Mouse (Mus musculus): Measurements from ENCODE around the gene Rab27a. TPM values are rescaled to one million over a fixed set of nuclear protein-coding genes. Genes with fewer than 3 reads are reported as not detected.
A peak's percentile ranks its signal among the peaks of the same experiment; 100 is the strongest.

The Rab27a gene
- polyA plus RNA-seq (2012; rRNA removed) = 2.8 and 3.0 TPM in 2 replicates

DNA sequence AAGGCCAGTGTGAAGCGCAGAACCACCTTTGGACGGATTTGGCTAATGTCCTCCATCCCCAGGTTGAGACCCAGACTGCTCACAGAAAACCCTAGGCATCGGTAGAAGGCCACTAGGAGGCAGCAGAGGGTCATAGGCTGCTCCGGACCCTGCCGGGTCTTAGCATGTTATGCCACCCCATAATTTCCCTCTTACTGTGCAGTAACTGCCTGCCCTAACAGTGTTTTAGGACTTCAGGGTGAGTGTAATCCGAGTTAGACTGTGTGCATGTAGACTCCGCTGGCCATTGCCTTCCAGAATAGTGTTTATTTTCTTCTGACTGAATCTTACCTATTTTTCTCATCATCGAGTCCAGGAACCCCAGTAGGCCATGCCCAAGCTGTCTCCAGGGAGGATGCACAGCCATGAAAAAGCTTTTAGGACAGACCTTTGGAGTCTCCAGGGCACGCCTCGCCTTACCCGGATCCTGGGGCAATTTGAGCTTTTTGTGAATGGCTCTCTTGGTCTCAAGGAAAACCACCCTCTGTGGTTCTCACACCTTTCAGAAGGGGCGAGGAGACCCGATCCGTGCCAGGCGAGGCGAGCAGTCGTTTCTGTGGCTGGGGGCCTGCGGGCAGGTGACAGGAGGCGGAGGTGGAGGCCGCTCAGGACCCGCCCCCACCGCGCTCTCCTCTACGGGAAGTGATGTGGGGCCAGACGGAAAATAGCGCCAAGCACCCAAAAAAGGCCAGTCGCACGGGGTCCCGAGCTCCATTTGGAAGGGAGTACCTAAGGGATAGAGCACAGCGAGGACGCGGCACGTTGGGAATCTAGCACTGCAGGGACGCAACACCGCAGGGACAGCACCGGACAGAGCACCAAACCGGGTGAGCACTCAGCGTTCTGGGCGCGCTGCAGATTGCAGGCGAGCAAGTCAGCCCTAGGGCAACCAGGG is at the start of gene Rab27a:
TSS of gene Rab27a (plus strand) at position 709 of the 934 bp plus-strand sequence.
- Histone ChIP-seq H3K4me1 (ENCODE audit: control insufficient read depth, insufficient read depth, low read length) (peaks cover 2% of the 10 kb centered on the region), H3K27ac (ENCODE audit: insufficient read depth, low read length) (no peak within 1 kb of the TSS; the same call in 1 of the 2 replicates), H3K4me3 (ENCODE audit: insufficient read depth, low read length) (peak within 1 kb of the TSS; percentile 47)
- 0 out of 2 replicates have a peak, but pooled peaks have one; percentile 18 for TF ChIP-seq POLR2A (IDR thresholded peaks at IDR 0.05; ENCODE audit: extremely low read depth, insufficient read depth, low read length)
- peak; percentile 90 for TF ChIP-seq CTCF (IDR thresholded peaks at IDR 0.05; ENCODE audit: extremely low read depth, insufficient read depth, low read length)

DNA sequence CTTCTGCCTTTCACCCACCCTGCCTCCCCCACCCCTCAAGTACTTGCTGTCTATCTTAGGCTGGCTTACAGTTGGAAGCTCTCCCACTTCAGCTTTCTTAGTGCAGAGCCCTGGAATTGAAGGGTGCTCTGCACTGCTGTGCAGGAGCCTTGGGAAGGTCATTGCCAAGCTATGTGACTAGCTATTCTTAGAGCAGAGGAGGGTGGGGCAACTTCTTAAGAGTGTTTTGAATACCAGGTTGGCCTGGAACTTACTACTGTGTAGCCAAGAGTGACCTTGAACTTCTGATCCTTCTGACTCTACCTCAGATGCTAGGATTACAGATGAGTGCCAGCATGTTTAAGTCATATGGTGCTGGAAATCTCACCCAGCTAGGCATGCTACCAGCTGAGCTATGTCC is 48.5 kb upstream of the Rab27a start:
- TF ChIP-seq POLR2A (IDR thresholded peaks at IDR 0.05; ENCODE audit: extremely low read depth, insufficient read depth, low read length) = no peak
- no peak for TF ChIP-seq CTCF (IDR thresholded peaks at IDR 0.05; ENCODE audit: extremely low read depth, insufficient read depth, low read length)
- Histone ChIP-seq H3K4me3 (ENCODE audit: insufficient read depth, low read length) (no peak overlapping the region), H3K4me1 (ENCODE audit: control insufficient read depth, insufficient read depth, low read length) (no peaks in the 10 kb centered on the region), H3K27ac (ENCODE audit: insufficient read depth, low read length) (no peak overlapping the region)

DNA sequence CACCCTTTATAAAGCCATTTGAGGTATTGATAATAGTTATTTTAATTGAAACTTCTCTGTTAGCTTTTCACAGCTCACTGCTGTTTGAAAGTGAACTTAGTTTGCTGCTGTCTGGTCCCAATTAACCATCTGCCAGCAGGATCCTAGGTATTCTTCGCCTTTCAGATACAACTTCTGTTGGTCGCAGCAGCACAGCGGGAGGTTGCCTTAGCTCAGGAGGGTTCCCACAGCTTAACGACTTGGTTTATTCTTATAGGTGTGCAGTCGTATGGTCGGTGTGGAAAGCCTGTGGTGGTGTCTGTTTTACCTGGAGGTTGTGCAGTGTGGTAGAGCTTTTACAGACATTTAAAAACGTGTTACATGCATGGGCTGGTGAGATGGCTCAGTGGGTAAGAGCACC is 47.8 kb upstream of the Rab27a start:
- Histone ChIP-seq H3K4me3 (ENCODE audit: insufficient read depth, low read length) (no peak overlapping the region), H3K4me1 (ENCODE audit: control insufficient read depth, insufficient read depth, low read length) (no peaks in the 10 kb centered on the region), H3K27ac (ENCODE audit: insufficient read depth, low read length) (no peak overlapping the region)
- TF ChIP-seq CTCF (IDR thresholded peaks at IDR 0.05; ENCODE audit: extremely low read depth, insufficient read depth, low read length) (no peak), POLR2A (IDR thresholded peaks at IDR 0.05; ENCODE audit: extremely low read depth, insufficient read depth, low read length) (no peak)

DNA sequence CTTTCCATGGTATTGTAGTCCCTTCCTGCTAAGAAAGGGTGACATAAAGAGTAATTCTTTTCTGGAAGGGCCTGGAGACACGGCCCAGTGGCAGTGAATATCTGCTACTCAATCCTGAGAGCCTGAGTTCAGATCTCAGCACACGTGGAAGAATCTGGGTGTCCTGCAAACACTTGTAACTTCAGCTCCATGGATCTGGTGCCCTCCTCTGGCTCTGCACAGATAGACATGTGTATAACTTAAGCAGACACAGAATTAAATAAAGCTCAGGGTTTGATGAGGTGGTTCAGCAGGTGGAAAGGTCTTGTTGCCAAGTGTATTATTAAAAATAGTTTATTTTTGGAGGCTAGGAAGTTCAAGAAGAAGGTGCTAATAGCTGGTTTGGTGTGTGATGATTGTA is 44.2 kb upstream of the Rab27a start:
- H3K4me1 ChIP-seq (ENCODE audit: control insufficient read depth, insufficient read depth, low read length) = no peaks in the 10 kb centered on the region
- H3K4me3 ChIP-seq (ENCODE audit: insufficient read depth, low read length) = no peak overlapping the region
- TF ChIP-seq CTCF (IDR thresholded peaks at IDR 0.05; ENCODE audit: extremely low read depth, insufficient read depth, low read length) (no peak), POLR2A (IDR thresholded peaks at IDR 0.05; ENCODE audit: extremely low read depth, insufficient read depth, low read length) (no peak)
- H3K27ac ChIP-seq (ENCODE audit: insufficient read depth, low read length) = no peak overlapping the region

DNA sequence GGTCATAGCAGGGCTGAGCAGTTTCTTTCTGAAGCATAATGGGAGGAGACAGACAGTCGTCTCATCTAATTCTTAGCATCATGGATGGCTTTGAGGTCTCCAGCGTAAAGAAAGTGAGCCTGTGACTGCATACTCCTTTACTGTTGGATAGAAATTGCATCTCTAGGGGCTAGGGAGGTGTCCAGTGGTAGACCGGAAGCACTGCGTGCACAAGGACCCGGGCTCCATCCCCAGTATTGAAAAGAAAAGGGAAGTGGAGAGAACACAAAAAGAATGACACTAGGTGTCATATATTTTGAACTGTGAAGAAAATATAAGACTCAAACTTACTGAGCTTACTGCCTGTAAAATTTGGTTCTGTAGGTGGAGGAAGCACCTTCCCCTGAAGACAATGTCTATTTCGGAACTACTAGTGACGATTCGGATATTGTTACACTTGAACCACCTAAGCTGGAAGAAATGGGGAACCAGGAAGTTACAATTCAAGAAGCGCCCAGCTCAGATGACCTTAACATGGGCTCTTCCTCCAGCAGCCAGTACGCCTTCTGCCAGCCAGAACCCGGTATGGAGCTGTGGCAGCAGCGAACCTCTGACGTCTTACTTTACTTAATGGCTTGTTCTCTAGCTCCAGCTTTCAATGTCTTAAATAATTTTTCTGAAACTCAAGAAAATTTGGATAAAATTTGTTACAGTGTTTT is 43.2 kb upstream of the Rab27a start:
- Histone ChIP-seq H3K4me3 (ENCODE audit: insufficient read depth, low read length) (no peak overlapping the region), H3K27ac (ENCODE audit: insufficient read depth, low read length) (no peak overlapping the region), H3K4me1 (ENCODE audit: control insufficient read depth, insufficient read depth, low read length) (no peaks in the 10 kb centered on the region)
- TF ChIP-seq CTCF (IDR thresholded peaks at IDR 0.05; ENCODE audit: extremely low read depth, insufficient read depth, low read length) = no peak
- no peak for TF ChIP-seq POLR2A (IDR thresholded peaks at IDR 0.05; ENCODE audit: extremely low read depth, insufficient read depth, low read length)

DNA sequence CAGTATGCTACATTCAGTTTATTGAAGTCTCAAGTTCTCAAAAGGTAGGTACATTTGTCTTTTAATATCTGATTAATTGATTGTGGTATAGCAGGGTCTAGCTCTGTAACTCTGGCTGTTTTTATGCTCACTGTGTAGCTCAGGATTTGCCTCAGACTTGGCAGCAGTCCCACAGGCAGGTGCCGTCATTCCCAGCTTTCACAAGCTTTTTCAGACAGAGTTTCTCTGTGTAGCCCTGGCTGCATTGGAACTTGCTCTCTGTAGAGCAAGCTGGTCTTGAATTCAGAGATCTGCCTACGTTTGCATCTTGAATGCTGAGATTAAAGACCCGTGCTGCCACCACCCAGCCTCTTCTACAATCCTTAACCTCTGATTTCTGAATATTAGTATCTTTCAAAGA is 42.5 kb upstream of the Rab27a start:
- Histone ChIP-seq H3K4me1 (ENCODE audit: control insufficient read depth, insufficient read depth, low read length) (no peaks in the 10 kb centered on the region), H3K27ac (ENCODE audit: insufficient read depth, low read length) (no peak overlapping the region), H3K4me3 (ENCODE audit: insufficient read depth, low read length) (no peak overlapping the region)
- TF ChIP-seq CTCF (IDR thresholded peaks at IDR 0.05; ENCODE audit: extremely low read depth, insufficient read depth, low read length) = no peak
- no peak for TF ChIP-seq POLR2A (IDR thresholded peaks at IDR 0.05; ENCODE audit: extremely low read depth, insufficient read depth, low read length)

DNA sequence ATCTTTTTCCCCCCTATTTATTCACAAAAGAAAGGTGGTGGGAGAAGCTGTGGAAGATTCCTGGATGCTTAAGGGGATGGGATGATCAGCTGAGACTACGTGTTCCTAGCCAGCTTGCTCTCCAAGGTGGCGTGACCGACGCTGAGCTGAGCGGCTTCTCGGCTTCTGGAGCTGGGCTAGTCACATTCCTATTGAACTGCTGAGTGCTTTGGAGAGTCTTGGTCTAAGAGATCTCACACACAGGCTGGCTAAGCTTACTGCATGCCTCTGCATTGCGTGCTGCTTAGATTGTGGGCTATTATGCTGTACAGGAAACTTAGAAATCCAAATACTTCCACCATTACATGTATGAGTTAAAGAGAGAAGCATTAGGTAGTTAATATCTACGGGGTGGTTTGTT is 40.6 kb upstream of the Rab27a start:
- H3K27ac ChIP-seq (ENCODE audit: insufficient read depth, low read length) = no peak overlapping the region
- no peaks in the 10 kb centered on the region for H3K4me1 ChIP-seq (ENCODE audit: control insufficient read depth, insufficient read depth, low read length)
- no peak for TF ChIP-seq CTCF (IDR thresholded peaks at IDR 0.05; ENCODE audit: extremely low read depth, insufficient read depth, low read length)
- TF ChIP-seq POLR2A (IDR thresholded peaks at IDR 0.05; ENCODE audit: extremely low read depth, insufficient read depth, low read length) = no peak
- no peak overlapping the region for H3K4me3 ChIP-seq (ENCODE audit: insufficient read depth, low read length)

DNA sequence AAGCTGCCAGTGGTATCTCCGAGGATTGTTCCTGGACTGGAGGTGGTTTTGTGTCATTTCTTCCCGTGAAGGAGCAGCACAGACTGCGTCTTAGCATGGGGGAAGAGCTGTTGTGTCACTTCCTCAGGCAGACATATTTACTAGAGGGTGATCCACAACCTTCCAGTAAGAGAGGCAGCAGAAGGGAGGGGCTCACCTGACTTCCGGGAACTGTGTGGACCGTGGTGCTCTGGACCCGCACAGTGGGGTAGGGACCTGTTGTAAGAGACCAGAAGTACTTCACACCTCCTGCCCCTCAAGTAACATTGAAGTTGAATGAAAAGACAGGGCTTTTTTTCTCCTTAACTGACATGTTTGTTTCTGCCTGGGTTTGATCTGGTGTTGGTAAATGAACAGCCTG is 39.5 kb upstream of the Rab27a start:
- no peak for TF ChIP-seq CTCF (IDR thresholded peaks at IDR 0.05; ENCODE audit: extremely low read depth, insufficient read depth, low read length)
- TF ChIP-seq POLR2A (IDR thresholded peaks at IDR 0.05; ENCODE audit: extremely low read depth, insufficient read depth, low read length) = no peak
- Histone ChIP-seq H3K4me1 (ENCODE audit: control insufficient read depth, insufficient read depth, low read length) (no peaks in the 10 kb centered on the region), H3K4me3 (ENCODE audit: insufficient read depth, low read length) (no peak overlapping the region)

DNA sequence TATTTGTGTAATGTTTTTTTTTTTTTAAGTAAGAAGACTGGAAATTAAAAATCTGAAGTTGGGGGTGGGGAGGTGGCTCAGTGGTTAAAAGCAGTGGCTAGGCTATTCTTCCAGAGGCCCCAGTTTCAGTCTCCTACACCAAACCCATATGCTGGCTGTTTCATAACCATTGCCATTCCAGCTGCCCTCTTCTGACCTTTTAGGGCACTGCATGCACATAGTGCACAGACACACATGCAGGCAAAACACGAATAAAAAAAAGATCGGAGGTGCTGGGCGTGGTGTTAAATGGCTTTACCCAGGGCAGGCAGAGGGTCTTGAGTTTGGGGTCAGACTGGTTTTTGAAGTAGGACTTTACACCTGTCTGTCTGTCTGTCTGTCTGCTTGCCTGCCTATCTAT is 38.5 kb upstream of the Rab27a start:
- no peaks in the 10 kb centered on the region for H3K4me1 ChIP-seq (ENCODE audit: control insufficient read depth, insufficient read depth, low read length)

More for the DNA sequence above, 39.5 kb upstream of the Rab27a start:
- no peak overlapping the region for H3K27ac ChIP-seq (ENCODE audit: insufficient read depth, low read length)

More for the DNA sequence above, 38.5 kb upstream of the Rab27a start:
- TF ChIP-seq CTCF (IDR thresholded peaks at IDR 0.05; ENCODE audit: extremely low read depth, insufficient read depth, low read length) (no peak), POLR2A (IDR thresholded peaks at IDR 0.05; ENCODE audit: extremely low read depth, insufficient read depth, low read length) (no peak)
- Histone ChIP-seq H3K4me3 (ENCODE audit: insufficient read depth, low read length) (no peak overlapping the region), H3K27ac (ENCODE audit: insufficient read depth, low read length) (no peak overlapping the region)

Data from cortical plate, adult 2 months (tissue).